Mouse (Mus musculus) frontal cortex, adult 2 months (tissue): Measurements from ENCODE around the gene Lamtor4. TPM values are rescaled to one million over a fixed set of nuclear protein-coding genes. Genes with fewer than 3 reads are reported as not detected.

Source experiments
- DNase-seq, 2 experiments: peaks; one replicate each; pipeline ENCODE4 v3.0.0; 2022; ENCODE audit warnings: low spot score in 1 of 2; ENCODE audit errors: extremely low spot score in 1 of 2
- polyA plus RNA-seq: library from polyadenylated mRNA; depleted of rRNA; stranded (reverse); fragments of >200 nt; gene quantifications from 2 replicates; pipeline ENCODE4 v1.2.3, GENCODE M21; 2012

The Lamtor4 gene
- polyA plus RNA-seq, 1 experiment: 155 TPM

- no peak for DNase-seq
These were observed 3.7 kb downstream of the Lamtor4 start for GRCm38 (mm10) chr5:138258993-138259392.

- no peak for DNase-seq
These were observed 4.8 kb downstream of the Lamtor4 start for GRCm38 (mm10) chr5:138260051-138260450.

GRCm38 (mm10) chr5:138260834-138261233 is 5.6 kb downstream of the Lamtor4 start:
- DNase-seq: no peak

GRCm38 (mm10) chr5:138262001-138262400 is 6.7 kb downstream of the Lamtor4 start:
- DNase-seq: no peak

GRCm38 (mm10) chr5:138262582-138263240 is 7.4 kb downstream of the Lamtor4 start:
- DNase-seq: no peak

- DNase-seq: peak; percentile 82 to 93
These were observed 8.3 kb downstream of the Lamtor4 start, which contains the start of gene BC037034 for GRCm38 (mm10) chr5:138263260-138264206. BC037034 (minus strand) TSS chr5:138264033.

- no peak for DNase-seq
These were observed 8.9 kb downstream of the Lamtor4 start for GRCm38 (mm10) chr5:138264207-138264578.

- DNase-seq: no peak
These were observed 10.4 kb downstream of the Lamtor4 start for GRCm38 (mm10) chr5:138265712-138266111.

GRCm38 (mm10) chr5:138267114-138267513 is 11.8 kb downstream of the Lamtor4 start:
- DNase-seq: no peak

GRCm38 (mm10) chr5:138268980-138269379 is 13.7 kb downstream of the Lamtor4 start:
- no peak for DNase-seq

- DNase-seq: no peak
These were observed 15.9 kb downstream of the Lamtor4 start for GRCm38 (mm10) chr5:138271232-138271631.

GRCm38 (mm10) chr5:138272409-138272923 is 17.2 kb downstream of the Lamtor4 start, which contains the start of gene Gal3st4:
Gal3st4 (minus strand) TSS chr5:138272840.
- no peak for DNase-seq

- DNase-seq: no peak
These were observed 18.9 kb downstream of the Lamtor4 start for GRCm38 (mm10) chr5:138274186-138274585.

GRCm38 (mm10) chr5:138275216-138276050 is 20.2 kb downstream of the Lamtor4 start:
- no peak for DNase-seq

GRCm38 (mm10) chr5:138277994-138278393 is 22.7 kb downstream of the Lamtor4 start:
- DNase-seq: no peak

GRCm38 (mm10) chr5:138279585-138280424 is 24.5 kb downstream of the Lamtor4 start, which contains the start of the genes Gm43720, Gpc2 and Stag3:
Gm43720 (minus strand) TSS chr5:138279958.
Gpc2 (minus strand) TSS chr5:138280005.
Stag3 (plus strand) TSS chr5:138280240.
- DNase-seq: peak; percentile 53 to 74

GRCm38 (mm10) chr5:138280425-138280768 is 25.1 kb downstream of the Lamtor4 start:
- DNase-seq: no peak

- DNase-seq: no peak
These were observed 25.5 kb downstream of the Lamtor4 start for GRCm38 (mm10) chr5:138280829-138281228.

GRCm38 (mm10) chr5:138281798-138282197 is 26.5 kb downstream of the Lamtor4 start:
- no peak for DNase-seq
